Mouse (Mus musculus) brain, adult 2 months (tissue): ENCODE measurements around the gene Naa16.
"Not testable (repeated sequence)": the region's sequence is repeated elsewhere in the genome, so short reads cannot be mapped to it uniquely, and the experiment has no call there.

Source experiments
- DNase-seq: peaks from one replicate; pipeline ENCODE4 v3.0.0; 2011; ENCODE audit warnings: low read depth, low spot score

Naa16 gene

GRCm38 (mm10) chr14:79390265-79390926, at the start of gene Naa16:
Gene Naa16 (minus strand): TSS chr14:79390778.
- peak; percentile 94 for DNase-seq

GRCm38 (mm10) chr14:79434068-79434467, 43.5 kb upstream of the Naa16 start:
- DNase-seq, result no peak

- not testable (repeated sequence) for DNase-seq
Measured at GRCm38 (mm10) chr14:79426730-79427365, 36.3 kb upstream of the Naa16 start.

- DNase-seq, result peak; percentile 98
Measured at GRCm38 (mm10) chr14:79425979-79426729, 35.6 kb upstream of the Naa16 start, which contains the start of gene Kbtbd7. Gene Kbtbd7 (plus strand): TSS chr14:79426511.

GRCm38 (mm10) chr14:79420083-79420685, 29.6 kb upstream of the Naa16 start:
- DNase-seq, result no peak

GRCm38 (mm10) chr14:79413121-79413520, 22.5 kb upstream of the Naa16 start:
- no peak for DNase-seq

- DNase-seq, result no peak
Measured at GRCm38 (mm10) chr14:79410662-79411061, 20.1 kb upstream of the Naa16 start.

- no peak for DNase-seq
Measured at GRCm38 (mm10) chr14:79409278-79409830, 18.8 kb upstream of the Naa16 start.

GRCm38 (mm10) chr14:79407641-79408040, 17.1 kb upstream of the Naa16 start:
- DNase-seq, result no peak

- DNase-seq, result peak; percentile 94
Measured at GRCm38 (mm10) chr14:79397321-79398122, 6.9 kb upstream of the Naa16 start, which contains the start of gene Mtrf1. Gene Mtrf1 (plus strand): TSS chr14:79397772.

GRCm38 (mm10) chr14:79394564-79394963, 4.0 kb upstream of the Naa16 start:
- peak; percentile 51 for DNase-seq

- DNase-seq, result no peak
Measured at GRCm38 (mm10) chr14:79393289-79393688, 2.7 kb upstream of the Naa16 start.

- peak; percentile 62 for DNase-seq
Measured at GRCm38 (mm10) chr14:79389438-79390264, 927 bp downstream of the Naa16 start.

GRCm38 (mm10) chr14:79388304-79388703, 2.3 kb downstream of the Naa16 start:
- no peak for DNase-seq

- DNase-seq, result no peak
Measured at GRCm38 (mm10) chr14:79383120-79383519, 7.5 kb downstream of the Naa16 start.

GRCm38 (mm10) chr14:79377041-79377440, 13.5 kb downstream of the Naa16 start:
- no peak for DNase-seq

- no peak for DNase-seq
Measured at GRCm38 (mm10) chr14:79358055-79358454, 32.5 kb downstream of the Naa16 start.

GRCm38 (mm10) chr14:79346384-79346783, 44.2 kb downstream of the Naa16 start:
- peak; percentile 69 for DNase-seq

GRCm38 (mm10) chr14:79335613-79336012, 55.0 kb downstream of the Naa16 start:
- DNase-seq, result no peak

- no peak for DNase-seq
Measured at GRCm38 (mm10) chr14:79331936-79332335, 58.6 kb downstream of the Naa16 start.
